Mouse (Mus musculus) ovary, postnatal 36 days (tissue): ENCODE data around the gene Arhgef7.
A peak's percentile ranks its signal among the peaks of the same experiment; 100 is the strongest.

Experiments used
- DNase-seq: peaks from one replicate; pipeline ENCODE4 v3.0.0; 2022; ENCODE audit warnings: low spot score, mixed read lengths

Gene Arhgef7

DNA sequence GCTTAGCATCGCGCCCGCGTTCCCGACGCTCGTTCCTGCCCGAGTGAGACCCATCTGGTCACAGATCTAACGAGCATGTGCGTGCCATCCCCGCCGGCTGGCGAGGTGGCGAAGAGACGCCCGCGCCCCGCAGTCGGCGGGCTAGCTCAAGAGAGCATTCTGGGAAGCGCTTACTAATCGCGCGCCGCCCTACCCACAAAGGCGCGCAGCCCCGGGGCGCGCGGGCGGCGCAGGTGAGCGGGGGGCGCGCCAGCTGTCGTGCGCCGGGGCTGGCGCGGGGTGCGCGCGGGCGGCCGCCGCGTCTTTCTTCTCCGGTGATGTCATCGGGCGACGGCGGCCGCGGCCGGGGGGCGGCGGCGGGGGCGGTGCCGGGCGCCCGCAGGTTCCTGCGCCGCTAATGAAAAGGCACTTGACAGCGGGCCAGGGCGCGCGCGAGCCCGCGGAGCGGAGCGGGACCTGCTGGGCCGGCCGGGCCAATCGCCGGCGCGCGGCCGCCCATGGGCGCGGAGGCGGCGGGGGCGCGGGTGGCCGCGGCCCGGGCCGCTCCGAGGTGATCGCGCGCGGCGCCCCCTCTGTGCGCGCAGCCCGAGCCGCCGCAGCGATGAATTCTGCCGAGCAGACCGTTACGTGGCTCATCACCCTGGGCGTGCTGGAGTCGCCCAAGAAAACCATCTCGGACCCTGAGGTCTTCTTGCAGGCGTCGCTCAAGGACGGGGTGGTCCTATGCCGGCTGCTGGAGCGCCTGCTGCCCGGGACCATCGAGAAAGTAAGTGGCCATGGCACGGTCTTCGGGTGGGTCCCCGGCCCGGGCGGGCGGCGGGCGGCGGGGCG lies at the start of gene Arhgef7:
Gene Arhgef7 (plus strand): TSS at position 71 of the 831 bp plus-strand sequence.
- DNase-seq = peak; percentile 55

DNA sequence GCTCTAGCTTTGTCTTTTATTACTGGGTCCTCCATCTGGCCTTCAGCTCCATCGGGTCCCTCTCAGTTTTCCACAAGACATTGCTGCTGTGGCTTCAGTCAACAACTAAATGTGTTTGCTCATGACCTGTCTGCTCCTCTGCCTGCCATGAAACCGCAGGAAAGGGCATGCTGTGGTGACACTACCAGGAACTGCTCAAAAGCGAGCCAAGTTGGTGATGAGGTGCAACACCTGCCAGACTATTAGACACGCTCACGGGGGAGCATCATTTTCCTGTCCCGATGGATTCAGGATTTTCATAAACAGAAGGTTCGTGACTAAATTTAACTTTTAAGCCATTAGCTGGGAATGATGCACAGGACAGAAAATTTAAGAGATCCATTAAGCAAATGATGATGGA lies 43.0 kb upstream of the Arhgef7 start:
- no peak for DNase-seq

DNA sequence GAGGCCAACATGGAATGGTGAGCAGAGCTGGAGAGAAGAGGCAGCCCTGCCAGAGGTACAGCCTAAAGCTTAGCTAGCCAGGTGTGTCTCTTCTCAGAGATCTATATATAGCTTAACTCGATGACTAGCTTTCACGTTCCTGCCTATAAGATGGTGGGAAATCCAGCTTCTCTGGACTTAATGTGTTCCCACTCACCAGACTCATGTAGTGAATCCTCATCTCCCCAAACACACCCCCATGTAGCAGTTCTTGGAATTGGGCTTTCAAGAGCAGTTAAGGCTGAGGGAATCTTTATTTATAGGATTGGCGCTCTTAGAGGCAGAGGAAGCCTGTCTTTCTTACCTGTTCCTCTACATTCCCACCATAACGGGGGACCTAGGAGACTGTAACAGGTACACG lies 40.3 kb upstream of the Arhgef7 start:
- DNase-seq = no peak

DNA sequence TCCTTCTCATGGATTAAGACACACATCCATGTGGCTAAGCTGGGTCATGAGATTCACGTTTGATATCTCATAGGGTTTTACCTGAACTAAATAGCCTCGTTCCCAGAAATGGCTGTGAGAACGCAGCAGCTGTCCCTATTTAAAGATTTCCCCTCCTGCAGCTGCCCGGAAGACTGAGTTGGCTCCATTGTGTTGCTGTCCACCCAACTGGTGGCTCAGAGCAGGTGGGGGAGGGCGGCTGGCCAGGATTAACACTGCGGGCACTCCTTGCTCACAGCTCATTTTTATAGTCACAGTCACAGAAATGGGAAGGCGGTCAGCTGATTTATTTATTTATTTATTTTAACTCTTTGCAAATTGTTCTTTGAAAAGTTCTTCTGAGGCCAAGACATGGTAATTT lies 37.6 kb upstream of the Arhgef7 start:
- DNase-seq = no peak

DNA sequence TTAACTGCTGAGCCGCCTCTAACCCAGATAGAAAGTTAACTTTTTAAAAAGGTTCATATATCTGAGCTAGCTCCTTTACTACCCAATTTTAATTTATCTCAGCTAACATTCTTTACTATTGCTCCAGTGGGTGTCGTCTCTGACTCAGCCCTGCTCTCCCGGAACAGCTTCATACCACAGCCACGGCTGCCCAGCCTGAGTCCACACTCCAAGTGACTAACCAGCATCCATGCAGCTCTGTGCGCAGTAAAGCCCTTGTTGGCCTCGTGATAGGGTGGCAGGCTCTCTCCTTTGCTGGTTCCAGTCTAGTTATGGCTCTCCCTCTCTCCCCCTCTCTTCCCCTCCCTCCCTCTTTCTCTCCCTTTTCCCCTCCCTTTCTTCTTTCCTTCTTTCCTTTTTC lies 36.2 kb upstream of the Arhgef7 start:
- no peak for DNase-seq

DNA sequence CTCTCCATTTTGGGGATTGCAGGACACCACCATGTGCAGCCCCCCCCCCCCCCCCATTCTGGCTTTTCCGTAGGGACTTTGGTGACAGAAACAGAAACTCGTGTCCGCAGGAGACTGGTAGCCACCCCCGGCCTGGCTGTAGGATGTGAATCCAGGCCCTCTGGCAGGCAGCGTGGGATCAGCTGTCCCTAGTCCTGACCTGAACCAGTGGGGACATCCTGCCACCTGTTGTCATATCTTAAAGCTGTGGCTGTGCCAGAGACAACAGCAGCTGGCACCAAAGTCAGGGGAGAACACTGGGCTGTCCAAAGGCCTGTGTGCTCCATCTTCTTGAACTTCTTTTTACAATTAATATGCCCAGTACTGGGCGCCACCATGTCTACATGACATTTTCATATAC lies 35.8 kb upstream of the Arhgef7 start:
- no peak for DNase-seq

DNA sequence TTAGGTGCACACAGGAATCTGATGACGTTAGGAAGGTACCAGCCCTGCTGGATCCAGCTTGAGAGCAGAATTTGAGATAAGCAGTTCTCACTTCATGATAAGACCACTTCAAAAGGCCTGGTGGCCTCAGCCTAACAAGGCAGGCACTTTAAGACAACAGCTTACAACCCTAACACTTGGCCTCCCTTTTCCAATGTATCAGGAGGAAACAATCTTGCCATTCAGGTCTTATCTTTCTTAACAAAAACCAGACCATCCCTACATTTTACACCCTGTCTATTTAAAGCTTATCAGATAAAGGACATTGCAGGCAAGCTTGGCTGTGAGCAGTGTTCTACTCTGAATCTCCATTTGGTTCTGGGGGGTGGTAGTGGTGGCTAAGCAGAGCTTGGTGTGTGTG lies 35.1 kb upstream of the Arhgef7 start:
- no peak for DNase-seq

DNA sequence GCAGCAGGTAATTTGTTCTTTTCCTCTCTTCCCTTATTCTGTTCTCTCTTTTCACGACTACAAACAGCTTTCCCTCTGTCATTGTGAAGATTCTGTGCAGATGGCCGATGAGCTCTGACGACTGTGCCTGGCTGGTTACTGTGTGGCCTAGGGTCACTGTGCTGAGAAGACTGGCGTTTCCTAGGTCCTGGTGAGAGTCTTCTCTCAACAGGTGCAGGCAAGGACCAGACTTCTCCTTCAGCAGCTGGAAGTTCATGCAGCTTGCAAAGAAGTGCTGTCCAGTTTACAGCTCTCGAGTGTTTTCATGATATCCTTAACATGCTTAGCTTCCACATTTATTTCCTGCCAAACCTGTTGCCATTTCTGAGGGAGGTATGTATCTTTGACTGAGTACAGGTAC lies 33.5 kb upstream of the Arhgef7 start:
- no peak for DNase-seq

DNA sequence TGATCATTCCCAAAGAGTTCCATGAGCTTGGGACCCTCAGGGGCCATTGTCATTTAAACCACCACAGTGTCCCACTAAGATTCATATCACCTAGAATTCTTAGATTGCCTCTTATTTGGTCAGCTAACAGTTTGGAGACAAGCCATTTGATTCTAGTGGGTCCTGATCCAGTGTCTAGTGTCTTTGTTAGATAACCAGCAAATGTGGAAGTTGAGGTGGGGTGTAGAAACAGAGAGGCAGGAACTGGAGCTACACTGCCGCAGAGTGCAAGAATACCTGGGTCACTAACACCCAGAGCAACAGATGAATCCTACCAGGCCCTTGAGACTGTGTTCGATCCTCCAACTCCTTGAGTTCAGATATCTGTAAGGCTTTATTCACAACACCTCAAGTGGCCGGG lies 31.3 kb upstream of the Arhgef7 start:
- DNase-seq = no peak

DNA sequence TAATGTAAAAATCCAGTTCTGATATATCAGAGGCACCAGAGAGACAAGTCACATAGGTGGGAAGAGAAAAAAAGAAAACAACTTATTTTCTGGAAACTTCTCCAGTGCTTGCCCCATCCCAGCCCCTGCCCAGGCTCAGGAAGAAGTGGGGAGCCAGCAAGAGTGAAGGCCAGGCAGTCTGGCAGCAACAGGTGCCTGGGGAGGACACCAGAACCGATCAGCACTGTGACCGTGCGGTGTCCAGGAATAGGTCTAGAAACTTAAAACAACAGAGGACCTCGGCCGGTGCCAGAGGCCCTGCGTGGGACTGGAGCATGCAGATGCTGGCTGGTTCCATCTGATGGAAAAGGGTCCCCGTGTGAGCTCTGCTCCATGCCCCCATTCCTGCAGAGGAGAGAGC lies 30.1 kb upstream of the Arhgef7 start:
- no peak for DNase-seq

DNA sequence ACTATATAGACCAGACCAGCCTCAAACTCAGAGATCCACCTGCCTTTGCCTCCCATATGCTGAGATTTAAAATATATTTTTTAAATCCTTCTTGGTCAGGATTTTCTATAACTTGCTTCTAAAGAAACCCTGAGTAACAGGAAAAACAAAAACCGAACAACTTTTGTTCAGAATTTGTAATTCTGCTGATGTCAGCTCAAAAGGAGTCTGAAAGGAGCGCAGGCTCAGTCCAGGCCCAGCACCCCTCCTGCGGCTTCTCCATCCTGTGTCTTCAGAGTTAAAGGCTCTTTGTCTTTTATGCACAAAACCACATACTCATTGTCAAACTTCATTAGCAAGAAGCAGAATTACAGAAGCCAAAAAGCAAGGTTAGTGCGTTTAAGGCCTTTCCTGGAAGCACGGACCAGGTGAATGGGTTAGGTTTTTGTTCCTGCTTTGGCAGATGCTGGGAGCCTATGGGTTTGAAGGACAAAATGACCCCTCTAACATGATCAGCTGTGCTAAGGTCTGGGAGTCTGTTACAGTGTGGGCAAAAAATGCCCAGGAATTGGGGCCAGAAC lies 28.0 kb upstream of the Arhgef7 start:
- no peak for DNase-seq

DNA sequence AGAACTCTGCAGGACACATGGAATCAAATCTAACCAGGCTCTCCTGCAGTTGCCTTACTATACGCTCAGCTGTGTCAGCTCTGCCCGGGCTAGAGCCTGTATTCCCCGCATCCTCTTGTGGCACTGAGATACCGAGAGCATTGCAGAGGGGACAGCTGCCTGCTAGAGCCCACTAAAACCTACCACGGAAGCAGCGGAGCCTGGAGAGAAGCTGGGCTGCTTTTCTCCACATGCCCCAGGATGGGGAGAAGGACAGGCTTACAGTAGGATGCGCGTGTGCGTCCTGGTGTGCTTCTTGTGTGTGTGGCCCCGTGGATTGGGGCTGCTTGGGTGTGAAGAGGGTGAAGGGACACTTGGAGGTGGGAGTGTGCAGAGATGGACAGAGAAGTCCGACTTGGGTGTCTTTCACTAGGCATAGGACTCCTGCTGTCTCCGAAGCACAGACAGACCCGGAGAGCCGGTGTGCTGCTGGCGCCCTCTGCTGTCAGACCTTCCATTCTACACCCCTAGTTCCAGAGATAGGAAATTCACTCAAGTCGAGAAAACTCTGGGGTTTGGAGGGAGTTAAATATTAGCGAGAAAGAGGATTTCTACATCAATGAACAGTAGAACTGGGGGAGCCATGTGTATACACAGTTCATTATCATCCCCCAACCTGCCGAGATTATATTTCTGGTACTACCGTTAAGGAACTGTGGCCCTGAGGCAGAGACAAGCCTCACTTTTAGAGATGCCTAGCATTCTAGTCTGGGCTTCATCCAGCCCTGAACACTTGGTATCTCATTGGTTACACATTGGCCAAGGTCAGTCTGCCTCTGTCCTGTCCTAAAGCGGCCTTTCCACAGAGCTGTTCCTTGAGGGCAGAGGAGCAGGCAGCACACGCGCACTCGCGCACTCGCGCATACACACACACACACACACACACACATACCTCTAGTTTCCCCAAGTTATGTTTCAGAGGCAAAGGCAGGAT lies 27.2 kb upstream of the Arhgef7 start:
- peak; percentile 82 for DNase-seq

DNA sequence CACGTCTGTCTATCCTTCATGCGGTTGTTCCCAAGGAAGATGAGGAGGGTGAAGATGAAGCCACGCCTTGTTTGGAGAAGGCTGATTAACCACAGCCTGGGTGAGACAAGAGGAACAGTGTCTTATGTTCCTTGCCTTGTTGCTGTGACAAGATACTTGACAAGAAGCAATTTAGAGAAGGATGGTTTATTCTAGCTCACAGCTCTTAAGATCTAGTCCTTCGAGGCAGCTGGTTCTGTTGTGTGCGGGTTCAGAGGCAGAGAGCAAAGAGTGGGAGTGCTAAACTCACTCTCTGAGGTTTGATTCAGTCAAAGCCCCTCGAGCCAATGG lies 26.5 kb upstream of the Arhgef7 start, which contains the start of gene 1700016D06Rik:
Gene 1700016D06Rik (minus strand): TSS at position 31 of the 330 bp plus-strand sequence.
- DNase-seq = no peak

DNA sequence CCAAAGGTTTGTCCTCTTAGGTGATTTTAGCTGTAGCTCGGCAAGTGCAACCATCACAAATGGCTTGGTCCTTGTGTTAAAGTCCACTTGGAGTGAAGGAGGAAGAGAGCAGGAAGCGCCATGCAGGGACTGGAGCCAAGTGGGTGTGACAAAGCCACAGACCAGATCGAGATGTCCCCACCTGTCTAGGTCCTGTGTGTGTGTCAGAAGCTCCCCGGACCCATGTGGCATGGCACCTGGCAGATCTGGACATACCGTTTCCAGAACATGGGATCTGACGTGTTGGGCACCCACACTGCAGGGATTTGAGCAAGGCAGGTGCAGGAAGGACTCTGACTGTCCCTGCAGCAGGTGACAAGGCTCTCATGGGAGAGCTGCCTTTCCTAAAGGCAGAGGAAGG lies 26.1 kb upstream of the Arhgef7 start:
- no peak for DNase-seq

DNA sequence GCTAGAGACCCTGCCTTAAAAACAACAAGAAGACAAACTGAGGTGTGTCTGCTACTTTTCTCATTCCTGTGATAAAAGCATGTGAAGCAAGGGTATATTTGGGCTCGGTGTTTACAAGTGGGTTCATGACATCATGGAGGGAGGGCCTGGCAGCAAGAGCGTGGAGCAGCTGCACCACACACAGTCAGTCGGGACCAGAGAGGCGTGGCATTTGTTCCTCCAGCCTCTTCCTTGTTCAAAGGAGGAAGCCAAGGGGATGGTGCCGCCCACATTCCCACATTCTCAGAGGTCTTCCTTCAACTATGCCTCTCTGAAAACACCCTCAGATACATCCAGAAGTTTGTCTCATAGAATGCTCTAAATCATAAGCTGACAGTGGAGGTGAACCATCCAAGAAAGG lies 23.7 kb upstream of the Arhgef7 start:
- DNase-seq = no peak

DNA sequence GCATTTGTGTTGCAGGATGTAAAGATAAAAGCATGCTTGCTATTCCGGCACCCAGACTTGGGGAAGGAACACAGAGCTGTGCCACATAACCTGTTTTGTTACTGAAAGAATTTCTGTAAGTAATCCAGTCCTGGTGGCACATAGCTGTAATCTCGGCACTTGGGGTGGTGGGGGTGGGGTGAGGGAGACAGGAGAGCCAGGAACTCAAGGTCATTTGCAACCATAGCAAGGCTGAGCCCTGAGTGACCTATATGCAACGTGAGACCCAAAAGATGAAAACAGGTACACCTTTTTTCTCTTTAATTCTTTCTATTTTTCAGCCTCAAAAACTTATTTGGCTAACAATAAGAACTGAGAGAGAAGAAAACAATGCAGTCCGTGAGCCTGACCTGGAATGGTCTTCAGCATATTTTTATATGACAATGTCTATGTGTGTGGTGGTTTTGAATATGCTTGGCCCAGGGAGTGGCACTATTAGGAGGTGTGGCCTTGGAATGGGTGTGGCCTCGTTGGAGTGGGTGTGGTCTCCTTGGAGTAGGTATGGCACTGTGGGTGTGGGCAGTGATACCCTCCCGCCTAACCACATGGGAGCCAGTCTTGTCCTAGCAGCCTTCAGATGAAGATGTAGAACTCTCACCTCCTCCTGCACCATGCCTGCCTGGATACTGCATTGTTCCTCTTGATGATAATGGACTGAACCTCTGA lies 22.7 kb upstream of the Arhgef7 start:
- DNase-seq = no peak

DNA sequence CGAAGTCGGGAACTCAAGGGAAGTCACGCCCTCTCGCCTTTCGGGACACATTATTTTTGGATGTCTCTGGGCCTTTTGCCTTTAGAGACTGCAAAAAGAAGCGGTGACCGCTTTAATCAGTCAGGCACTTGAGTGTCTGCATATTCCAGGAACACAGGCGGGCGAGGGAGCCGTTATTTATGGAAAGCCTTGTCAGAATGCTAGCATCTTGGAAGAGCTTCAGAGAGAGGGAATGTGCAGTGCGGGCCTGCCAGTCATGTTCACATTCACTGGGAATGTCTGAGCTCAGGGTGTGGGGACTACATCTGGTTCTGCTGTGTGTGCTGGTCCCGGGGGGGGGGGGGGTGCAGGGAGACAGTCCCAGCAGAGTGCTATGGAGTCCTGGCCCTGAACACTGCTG lies 21.7 kb upstream of the Arhgef7 start:
- no peak for DNase-seq

DNA sequence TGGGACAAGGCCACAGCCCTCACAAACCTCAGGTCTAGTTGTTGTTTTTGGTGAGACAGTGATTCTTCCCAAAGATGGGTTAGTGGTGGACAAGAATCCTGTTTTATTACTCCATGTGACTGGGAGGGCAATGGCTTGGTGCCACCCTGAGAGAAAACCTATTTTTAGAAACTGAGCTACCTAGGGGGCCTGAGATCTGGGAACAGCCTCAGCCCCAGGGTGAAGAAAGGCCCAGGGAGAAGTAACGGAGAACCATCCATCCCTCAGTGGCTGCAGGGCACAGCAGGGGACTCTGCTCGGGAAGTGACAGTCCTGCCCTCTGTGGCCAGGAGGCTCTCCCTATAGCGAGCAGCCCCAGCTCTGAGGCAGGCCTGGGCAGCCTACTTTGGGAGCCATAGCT lies 19.8 kb upstream of the Arhgef7 start:
- DNase-seq = no peak

DNA sequence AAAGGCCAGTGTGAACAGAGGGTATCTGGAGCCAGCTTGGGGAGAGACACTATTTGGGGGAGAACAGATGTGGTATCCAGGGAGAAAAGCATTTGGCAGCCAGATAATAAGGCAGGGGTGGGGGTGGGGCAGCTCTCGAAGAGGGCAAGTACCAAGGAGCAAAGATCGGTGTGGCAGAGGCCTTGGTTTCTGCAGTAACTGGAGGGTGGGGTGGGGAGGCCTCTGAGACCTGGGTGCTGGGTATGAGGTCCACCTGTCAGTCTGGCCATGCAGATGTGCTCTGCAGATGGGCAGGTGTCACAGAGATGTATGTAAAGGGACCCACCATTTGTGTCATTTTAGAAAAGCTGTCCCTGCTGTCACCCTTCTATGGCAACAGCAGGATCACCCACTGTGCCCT lies 18.7 kb upstream of the Arhgef7 start:
- DNase-seq = no peak

DNA sequence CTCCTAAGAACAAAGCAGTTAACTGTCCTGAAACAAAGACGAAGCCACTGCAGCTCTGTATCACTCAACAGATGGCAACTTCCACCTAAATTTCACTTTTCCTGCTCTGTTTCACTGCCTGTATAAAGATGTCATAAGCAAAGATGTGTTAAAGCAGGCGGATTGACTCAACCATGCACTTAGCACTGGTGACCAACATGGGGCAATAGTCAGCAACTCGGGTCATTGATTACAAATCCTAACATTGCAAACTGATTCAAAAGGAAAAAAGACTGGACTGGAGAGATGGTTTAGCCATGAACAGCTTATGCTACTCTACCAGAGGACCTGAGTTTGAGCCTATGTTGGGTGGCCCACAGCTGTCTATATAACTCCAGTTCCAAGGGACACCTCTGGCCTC lies 18.0 kb upstream of the Arhgef7 start:
- no peak for DNase-seq

DNA sequence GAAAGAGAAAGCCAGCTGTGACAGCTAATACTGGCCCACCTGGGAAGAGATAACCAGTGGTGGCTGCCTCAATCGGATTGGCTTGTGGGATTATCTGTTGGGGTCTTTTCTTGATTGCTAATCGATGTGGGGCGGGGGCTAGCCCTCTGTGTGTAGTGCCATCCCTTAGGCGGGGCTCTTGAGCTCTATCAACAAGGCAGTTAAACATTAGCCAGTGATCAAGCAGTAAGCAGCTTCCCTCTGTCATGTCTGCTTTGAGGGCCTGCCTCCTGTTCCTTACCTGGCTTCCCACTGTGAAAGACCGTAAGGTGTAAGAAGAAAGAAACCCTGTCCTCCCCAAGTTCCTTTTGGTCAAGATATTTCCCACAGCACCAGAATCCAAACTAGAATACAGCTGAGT lies 17.1 kb upstream of the Arhgef7 start:
- DNase-seq = no peak

DNA sequence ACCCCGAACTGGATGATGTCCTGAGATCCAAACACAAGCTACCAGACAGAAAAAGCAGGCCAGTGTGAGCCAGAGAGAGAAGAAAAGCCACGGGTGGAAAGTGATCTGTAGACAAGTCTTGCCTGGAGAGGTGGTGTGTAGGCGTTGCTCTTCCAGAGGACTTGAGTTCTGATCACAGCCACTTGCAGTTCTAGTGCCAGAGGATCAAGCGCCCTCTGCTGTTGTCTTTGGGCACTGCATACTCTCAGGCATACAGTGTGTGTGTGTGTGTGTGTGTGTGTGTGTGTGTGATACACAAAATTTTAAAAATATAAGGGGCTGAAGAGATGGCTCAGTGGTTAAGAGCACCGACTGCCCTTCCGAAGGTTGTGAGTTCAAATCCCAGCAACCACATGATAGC lies 15.3 kb upstream of the Arhgef7 start:
- DNase-seq = no peak
